ENCODE assay signal across 8 mouse cellular contexts in the genomic region with DNA sequence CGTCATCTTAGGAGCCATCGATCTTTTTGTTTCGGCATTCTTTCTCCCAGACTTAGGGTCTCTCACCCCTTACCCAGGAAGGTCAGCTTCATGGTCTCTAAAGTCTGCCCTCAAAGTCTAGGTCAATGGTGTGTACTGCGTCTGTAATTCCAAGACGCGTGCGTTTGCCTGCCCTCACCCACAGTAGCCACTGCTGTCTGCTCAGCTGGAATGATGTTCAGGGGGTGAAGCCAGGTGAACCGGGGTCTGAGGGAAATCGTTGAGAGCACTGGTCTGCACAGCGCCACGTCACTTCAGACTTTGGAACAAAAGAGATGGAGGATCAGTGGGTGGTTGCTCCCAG.
DNase-seq lines count a peak whose midpoint lies in the region; ATAC-seq lines count a peak whose summit lies in the region.
"Had no signal": no experiment of that assay in that cellular context is flagged by ENCODE, and none has a peak within 500 bp of the region (broad histone marks: within the 10 kb centered on the region; RNA-seq: fewer than 3 reads in every experiment).

No protein-coding gene starts in this region.

- intact Hi-C loops in left cerebral cortex, postnatal 10 days (cut with DNase I) = no loop called here

- ATAC-seq in lung, embryonic 15.5 days (ENCODE audit: borderline replicate concordance, extremely low read depth, low FRiP score, low TSS enrichment) = no peak
- ATAC-seq in forebrain, embryonic 12.5 days (ENCODE audit: low FRiP score) = 0 out of 2 replicates have a peak, but pooled peaks have one; percentile 31
- peak; percentile 26; the same call in 1 of the 2 replicates for ATAC-seq in limb, embryonic 12.5 days (ENCODE audit: insufficient number of reproducible peaks, insufficient read depth, low FRiP score, low TSS enrichment, low read depth)
- peak; percentile 38; the same call in 1 of the 2 replicates for ATAC-seq in stomach, embryonic 16.5 days (ENCODE audit: insufficient read depth, low FRiP score)

- H3K4me1 ChIP-seq in lung, embryonic 15.5 days = peaks cover 47% of the 10 kb centered on the region
- peaks cover 42% of the 10 kb centered on the region for H3K4me1 ChIP-seq in forebrain, embryonic 12.5 days
- H3K4me1 ChIP-seq in limb, embryonic 12.5 days (replicated peaks) = peaks cover 50% of the 10 kb centered on the region
- H3K4me1 ChIP-seq in stomach, embryonic 16.5 days (ENCODE audit: control insufficient read depth, insufficient read depth, low read length) = peaks cover 23% of the 10 kb centered on the region

- H3K4me2 ChIP-seq in lung, embryonic 15.5 days = peak overlapping the region; percentile 20; the same call in 1 of the 2 replicates
- H3K4me2 ChIP-seq in forebrain, embryonic 12.5 days = peak overlapping the region; percentile 31
- peak overlapping the region; percentile 39; the same call in 1 of the 2 replicates for H3K4me2 ChIP-seq in limb, embryonic 12.5 days
- peak overlapping the region; percentile 42 for H3K4me2 ChIP-seq in stomach, embryonic 16.5 days (ENCODE audit: low read depth, low read length)

- 0 out of 2 replicates have a peak overlapping the region, but pooled peaks have one; percentile 34 for H3K27ac ChIP-seq in lung, embryonic 15.5 days
- no peak overlapping the region for H3K27ac ChIP-seq in forebrain, embryonic 12.5 days
- no peak overlapping the region for H3K27ac ChIP-seq in limb, embryonic 12.5 days
- no peak overlapping the region for H3K27ac ChIP-seq in stomach, embryonic 16.5 days (ENCODE audit: low read length)
- H3K27ac ChIP-seq: liver, embryonic 14.5 days had no signal

- H3K4me3 ChIP-seq in lung, embryonic 15.5 days = no peak overlapping the region
- no peak overlapping the region for H3K4me3 ChIP-seq in forebrain, embryonic 12.5 days (replicated peaks)
- H3K4me3 ChIP-seq in limb, embryonic 12.5 days (replicated peaks) = no peak overlapping the region
- H3K4me3 ChIP-seq in stomach, embryonic 16.5 days (replicated peaks; ENCODE audit: low read length) = no peak overlapping the region

- WGBS in lung, embryonic 15.5 days = 39% methylated on average over 11 of the region's 11 CpGs
- WGBS in forebrain, embryonic 12.5 days = 4% methylated on average over 11 of the region's 11 CpGs
- 19% methylated on average over 11 of the region's 11 CpGs for WGBS in limb, embryonic 12.5 days
- 30% methylated on average over 11 of the region's 11 CpGs for WGBS in stomach, embryonic 16.5 days

- no peaks in the 10 kb centered on the region for H3K9me3 ChIP-seq in lung, embryonic 15.5 days
- H3K9me3 ChIP-seq in forebrain, embryonic 12.5 days = no peaks in the 10 kb centered on the region
- no peaks in the 10 kb centered on the region for H3K9me3 ChIP-seq in limb, embryonic 12.5 days
- no peaks in the 10 kb centered on the region for H3K9me3 ChIP-seq in stomach, embryonic 16.5 days (replicated peaks; ENCODE audit: control insufficient read depth, low read length)

- no peaks in the 10 kb centered on the region for H3K27me3 ChIP-seq in lung, embryonic 15.5 days
- peaks cover 41% of the 10 kb centered on the region for H3K27me3 ChIP-seq in forebrain, embryonic 12.5 days
- H3K27me3 ChIP-seq in limb, embryonic 12.5 days = peaks cover 14% of the 10 kb centered on the region; the same call in 1 of the 2 replicates
- no peaks in the 10 kb centered on the region for H3K27me3 ChIP-seq in stomach, embryonic 16.5 days (ENCODE audit: control insufficient read depth, insufficient read depth, low read length)

- H3K36me3 ChIP-seq in lung, embryonic 15.5 days = no peaks in the 10 kb centered on the region
- no peaks in the 10 kb centered on the region for H3K36me3 ChIP-seq in forebrain, embryonic 12.5 days (replicated peaks)
- no peaks in the 10 kb centered on the region for H3K36me3 ChIP-seq in limb, embryonic 12.5 days
- H3K36me3 ChIP-seq in stomach, embryonic 16.5 days (ENCODE audit: control insufficient read depth, insufficient read depth, low read length) = no peaks in the 10 kb centered on the region

- no peak overlapping the region for H3K9ac ChIP-seq in lung, embryonic 15.5 days
- no peak overlapping the region for H3K9ac ChIP-seq in forebrain, embryonic 12.5 days
- H3K9ac ChIP-seq in limb, embryonic 12.5 days (replicated peaks) = no peak overlapping the region
- H3K9ac ChIP-seq in stomach, embryonic 16.5 days (ENCODE audit: low read length) = no peak overlapping the region
- H3K9ac ChIP-seq: liver, embryonic 14.5 days had no signal

- no peak for DNase-seq in lung, postnatal 25 days (ENCODE audit: low spot score)
- no peak for DNase-seq in left cerebral cortex, postnatal 10 days (ENCODE audit: extremely low spot score in 1 of 2, low spot score in 2 of 2)
- DNase-seq in thymus, adult 18-20 months = no peak
